Mouse (Mus musculus) spleen, adult 2 months (tissue): ENCODE results near the gene Pxk. TPM values are rescaled to one million over a fixed set of nuclear protein-coding genes. Genes with fewer than 3 reads are reported as not detected.
"Not testable (repeated sequence)": the region's sequence is repeated elsewhere in the genome, so short reads cannot be mapped to it uniquely, and the experiment has no call there.

Source experiments
- DNase-seq, 2 experiments: peaks; one replicate each; pipeline versions ENCODE4 v3.0.0 to v3.0.0-alpha.2; 2012 to 2021; ENCODE audit warnings: low spot score in 2 of 2, low read depth in 1 of 2
- H3K27ac ChIP-seq: fragments of 200-500 bp; 2 replicates; pipeline ENCODE4 v1.5.1; 2012; ENCODE audit warnings: low read length, inconsistent platforms; ENCODE audit not compliant: insufficient read depth
- H3K27me3 ChIP-seq: fragments of 200-500 bp; 2 replicates; pipeline ENCODE4 v1.6.1; 2012; ENCODE audit warnings: mild to moderate bottlenecking, moderate library complexity, low read length, inconsistent platforms; ENCODE audit not compliant: control insufficient read depth, insufficient read depth
- H3K36me3 ChIP-seq: fragments of 200-500 bp; 2 replicates; pipeline ENCODE4 v1.6.1; 2012; ENCODE audit warnings: mild to moderate bottlenecking, low read length, inconsistent platforms; ENCODE audit not compliant: control insufficient read depth, insufficient read depth
- H3K4me1 ChIP-seq: fragments of 200-500 bp; 2 replicates; pipeline ENCODE4 v1.6.1; 2011; ENCODE audit warnings: inconsistent platforms; ENCODE audit not compliant: control insufficient read depth, insufficient read depth, insufficient read length
- H3K4me3 ChIP-seq: fragments of 200-500 bp; 2 replicates; pipeline ENCODE4 v1.5.1; 2011; ENCODE audit warnings: mild to moderate bottlenecking, inconsistent platforms; ENCODE audit not compliant: insufficient read depth, insufficient read length; ENCODE audit errors: extremely low read depth
- CTCF ChIP-seq: fragments of 200-500 bp; IDR thresholded peaks from 2 replicates; pipeline ENCODE4 v1.5.1; 2011; ENCODE audit warnings: mild to moderate bottlenecking, inconsistent platforms; ENCODE audit not compliant: insufficient read depth, insufficient read length, insufficient replicate concordance; ENCODE audit errors: extremely low read depth
- POLR2A ChIP-seq: fragments of 200-500 bp; IDR thresholded peaks from 2 replicates; pipeline ENCODE4 v1.6.1; 2011; ENCODE audit warnings: low read depth, low read length, inconsistent platforms
- WGBS: fragments of 180-500 bp; shearing (Covaris S2); methylation state at CpG from one replicate; pipeline ENCODE4 v1.1.7; 2018; 5-methylcytosine and 5-hydroxymethylcytosine counted together
- polyA plus RNA-seq: library from polyadenylated mRNA; depleted of rRNA; stranded (reverse); fragments of >200 nt; gene quantifications from 2 replicates; pipeline ENCODE4 v1.2.3, GENCODE M21; 2012

The Pxk gene
- polyA plus RNA-seq, 1 experiment: 42.5 TPM

DNA sequence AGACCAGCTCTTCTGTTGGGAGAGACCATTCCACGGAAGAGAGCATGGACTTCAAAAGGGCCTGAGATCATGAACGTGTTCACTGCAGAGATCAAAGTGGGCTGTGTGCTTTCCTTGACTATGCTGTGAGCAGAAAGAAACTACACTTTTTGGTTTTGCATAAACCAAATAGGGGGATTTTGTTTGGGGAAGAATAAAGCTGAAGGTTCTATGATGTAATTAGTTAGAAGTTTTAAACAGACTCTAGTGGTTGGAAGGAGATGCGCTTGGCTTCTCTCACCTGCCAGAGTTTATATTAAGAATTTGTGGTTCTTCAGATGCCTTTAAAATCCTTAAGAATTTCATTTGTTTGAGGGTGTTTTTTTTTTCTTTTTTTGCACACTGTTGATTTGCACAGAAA lies 16.3 kb downstream of the Pxk start:
- TF ChIP-seq POLR2A (peak; percentile 70), CTCF (no peak)
- Histone ChIP-seq H3K27me3 (no peaks in the 10 kb centered on the region), H3K27ac (peak overlapping the region; percentile 82), H3K4me3 (peak overlapping the region; percentile 0; the same call in 1 of the 2 replicates), H3K4me1 (peaks cover 32% of the 10 kb centered on the region), H3K36me3 (peaks cover 2% of the 10 kb centered on the region)
- peak; percentile 42 to 74 for DNase-seq
- WGBS: 30% methylated on average over 3 of the region's 3 CpGs

GRCm38 (mm10) chr14:8114756-8115155 lies 16.7 kb downstream of the Pxk start:
- Histone ChIP-seq H3K36me3 (peaks cover 4% of the 10 kb centered on the region), H3K27me3 (no peaks in the 10 kb centered on the region), H3K4me3 (no peak overlapping the region), H3K4me1 (peaks cover 32% of the 10 kb centered on the region), H3K27ac (peak overlapping the region; percentile 99)
- no peak for DNase-seq
- TF ChIP-seq CTCF: no peak
- no peak for TF ChIP-seq POLR2A
- WGBS: 58% methylated on average over 1 of the region's 1 CpGs

GRCm38 (mm10) chr14:8115772-8116171 lies 17.8 kb downstream of the Pxk start:
- peaks cover 32% of the 10 kb centered on the region for H3K4me1 ChIP-seq
- peak overlapping the region; percentile 53 for H3K4me3 ChIP-seq
- peak overlapping the region; percentile 99 for H3K27ac ChIP-seq
- no peak for TF ChIP-seq CTCF
- no peak for TF ChIP-seq POLR2A
- 29% methylated on average over 4 of the region's 4 CpGs for WGBS
- peak in 1 of 2 experiments; percentile 69 for DNase-seq
- no peaks in the 10 kb centered on the region for H3K27me3 ChIP-seq
- H3K36me3 ChIP-seq: peaks cover 4% of the 10 kb centered on the region

DNA sequence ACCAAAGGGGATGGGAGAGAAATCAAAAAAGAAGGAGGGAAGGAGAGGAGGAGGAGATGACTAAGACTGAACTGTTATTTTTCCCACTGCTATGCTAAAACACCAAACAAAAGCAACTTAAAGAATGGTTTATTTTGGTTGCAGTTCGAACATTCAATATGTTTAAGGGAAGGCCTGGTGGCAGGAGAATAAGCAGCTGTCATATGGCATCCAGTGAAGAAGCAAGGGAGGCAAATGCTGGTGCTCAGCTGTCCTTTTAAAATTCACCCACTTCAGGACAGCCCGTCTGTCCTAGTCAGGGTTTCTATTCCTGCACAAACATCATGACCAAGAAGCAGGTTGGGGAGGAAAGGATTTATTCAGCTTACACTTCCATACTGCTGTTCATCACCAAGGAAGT lies 19.4 kb downstream of the Pxk start:
- Histone ChIP-seq H3K27me3 (no peaks in the 10 kb centered on the region), H3K4me1 (peaks cover 21% of the 10 kb centered on the region; the same call in 1 of the 2 replicates), H3K27ac (peak overlapping the region; percentile 64; the same call in 1 of the 2 replicates), H3K4me3 (no peak overlapping the region), H3K36me3 (peaks cover 8% of the 10 kb centered on the region)
- TF ChIP-seq POLR2A (no peak), CTCF (no peak)
- DNase-seq: no peak
- 91% methylated on average over 2 of the region's 2 CpGs for WGBS

GRCm38 (mm10) chr14:8119454-8119853 lies 21.4 kb downstream of the Pxk start:
- no peak overlapping the region for H3K27ac ChIP-seq
- 90% methylated on average over 5 of the region's 5 CpGs for WGBS
- no peak overlapping the region for H3K4me3 ChIP-seq
- H3K36me3 ChIP-seq: peaks cover 19% of the 10 kb centered on the region
- DNase-seq: no peak
- TF ChIP-seq POLR2A (no peak), CTCF (no peak)
- H3K4me1 ChIP-seq: peaks cover 14% of the 10 kb centered on the region; the same call in 1 of the 2 replicates
- no peaks in the 10 kb centered on the region for H3K27me3 ChIP-seq

DNA sequence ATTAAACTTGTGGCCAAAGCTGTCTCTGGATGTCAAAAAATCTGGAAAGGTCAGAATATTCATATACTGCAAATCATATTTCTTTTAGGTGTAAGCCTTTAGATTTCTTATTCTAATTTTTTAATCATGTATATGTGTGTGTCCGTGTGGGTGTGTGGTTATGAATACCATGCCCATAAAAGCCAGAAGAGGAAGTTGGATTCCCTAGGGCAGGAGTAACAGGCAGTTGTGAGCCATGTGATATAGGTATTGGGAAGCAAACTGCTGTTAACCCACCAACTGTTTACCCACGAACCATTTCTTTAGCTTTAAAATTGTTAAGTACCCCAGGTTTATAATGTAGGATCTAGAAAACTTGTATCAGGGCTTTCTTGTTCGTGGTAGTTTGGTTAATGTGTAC lies 21.9 kb downstream of the Pxk start:
- Histone ChIP-seq H3K36me3 (peaks cover 21% of the 10 kb centered on the region), H3K4me3 (no peak overlapping the region), H3K4me1 (peaks cover 14% of the 10 kb centered on the region; the same call in 1 of the 2 replicates), H3K27me3 (no peaks in the 10 kb centered on the region), H3K27ac (no peak overlapping the region)
- 38% methylated on average over 3 of the region's 3 CpGs for WGBS
- no peak for DNase-seq
- TF ChIP-seq POLR2A (no peak), CTCF (no peak)

GRCm38 (mm10) chr14:8123141-8123540 lies 25.1 kb downstream of the Pxk start:
- Histone ChIP-seq H3K4me3 (no peak overlapping the region), H3K4me1 (peaks cover 4% of the 10 kb centered on the region), H3K27ac (no peak overlapping the region), H3K27me3 (no peaks in the 10 kb centered on the region), H3K36me3 (peaks cover 34% of the 10 kb centered on the region)
- WGBS: 92% methylated on average over 7 of the region's 7 CpGs
- DNase-seq: no peak
- no peak for TF ChIP-seq CTCF

DNA sequence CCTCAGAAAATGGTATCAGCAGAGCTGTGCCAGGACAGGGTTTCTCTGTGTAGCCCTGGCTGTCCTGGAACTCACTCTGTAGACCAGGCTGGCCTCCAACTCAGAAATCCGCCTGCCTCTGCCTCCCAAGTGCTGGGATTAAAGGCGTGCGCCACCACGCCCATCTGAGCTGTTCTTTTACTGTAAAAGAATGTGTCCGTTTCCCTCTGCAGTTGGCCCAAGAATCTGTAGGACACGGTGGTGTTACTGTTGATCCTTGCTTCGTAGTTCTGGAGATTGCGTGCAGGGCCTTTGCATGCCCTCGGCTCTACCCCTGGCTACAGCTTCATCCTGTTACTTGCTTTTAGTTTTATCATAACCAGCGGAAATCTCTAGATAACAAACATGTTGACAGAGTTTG lies 25.6 kb downstream of the Pxk start:
- peaks cover 34% of the 10 kb centered on the region for H3K36me3 ChIP-seq
- WGBS: 92% methylated on average over 10 of the region's 10 CpGs
- DNase-seq, H3K27ac ChIP-seq, H3K27me3 ChIP-seq, H3K4me3 ChIP-seq, H3K4me1 ChIP-seq: not testable (repeated sequence)
